Mouse (Mus musculus) midbrain, postnatal 0 days (tissue): ENCODE measurements around the gene B3galt1. TPM values are rescaled to one million over a fixed set of nuclear protein-coding genes. Genes with fewer than 3 reads are reported as not detected.
A peak's percentile ranks its signal among the peaks of the same experiment; 100 is the strongest.

Source experiments
- ATAC-seq: fragments of 200-750 bp; cut with Nextera tagmentation; 2 replicates; pipeline ENCODE4 v1.8.0; 2017; ENCODE audit warnings: moderate number of reproducible peaks, mild to moderate bottlenecking, moderate TSS enrichment, moderate library complexity; ENCODE audit not compliant: low FRiP score
- DNase-seq: peaks from one replicate; pipeline ENCODE4 v3.0.0-alpha.2; 2015; ENCODE audit warnings: low spot score
- H3K27ac ChIP-seq: fragments of 300-500 bp; sonication (generic); 2 replicates; pipeline ENCODE4 v1.5.1; 2014; ENCODE audit warnings: low read depth, mild to moderate bottlenecking, low read length, mixed read lengths
- H3K27me3 ChIP-seq: fragments of 300-500 bp; sonication (generic); 2 replicates; pipeline ENCODE4 v1.6.1; 2014; ENCODE audit warnings: low read length, control low read depth, mixed read lengths; ENCODE audit not compliant: insufficient read depth
- H3K36me3 ChIP-seq: fragments of 300-500 bp; sonication (generic); 2 replicates; pipeline ENCODE4 v1.6.1; 2014; ENCODE audit warnings: low read length, control low read depth, mixed read lengths; ENCODE audit not compliant: insufficient read depth
- H3K4me1 ChIP-seq: fragments of 300-500 bp; sonication (generic); 2 replicates; pipeline ENCODE4 v1.6.1; 2014; ENCODE audit warnings: mild to moderate bottlenecking, control low read depth, antibody characterized with exemption, low read length, mixed read lengths; ENCODE audit not compliant: insufficient read depth
- H3K4me2 ChIP-seq: fragments of 300-500 bp; sonication (generic); 2 replicates; pipeline ENCODE4 v1.6.1; 2014; ENCODE audit warnings: low read depth, mild to moderate bottlenecking, low read length, mixed read lengths; ENCODE audit not compliant: poor library complexity, severe bottlenecking
- H3K4me3 ChIP-seq: fragments of 300-500 bp; sonication (generic); 2 replicates; pipeline ENCODE4 v1.5.1; 2014; ENCODE audit warnings: low read depth, mild to moderate bottlenecking, low read length, moderate library complexity
- H3K9ac ChIP-seq: fragments of 300-500 bp; sonication (generic); replicated peaks from 2 replicates; pipeline ENCODE4 v1.6.1; 2014; ENCODE audit warnings: mild to moderate bottlenecking, low read length, moderate library complexity, mixed read lengths; ENCODE audit not compliant: poor library complexity, severe bottlenecking
- H3K9me3 ChIP-seq: fragments of 300-500 bp; sonication (generic); 2 replicates; pipeline ENCODE4 v1.6.1; 2016; ENCODE audit warnings: low read length, control low read depth
- CTCF ChIP-seq: IDR thresholded peaks from 2 replicates; pipeline ENCODE4 v1.5.1; 2016; ENCODE audit warnings: antibody characterized with exemption, mild to moderate bottlenecking
- WGBS: fragments of 180-500 bp; shearing (Covaris S2); extraction: QIAGEN DNeasy Blood & Tissue Kit; methylation state at CpG from one replicate; pipeline ENCODE4 v1.1.7; 2014; 5-methylcytosine and 5-hydroxymethylcytosine counted together
- polyA plus RNA-seq: library from polyadenylated mRNA; unstranded; fragments of >200 nt; fragmentation: Nextera tagmentation; extraction: Ambion mirVana; gene quantifications from 2 replicates; pipeline ENCODE4 v1.2.1, GENCODE M21; 2015
- total RNA-seq: library from RNA; depleted of rRNA; stranded (reverse); fragments of >200 nt; gene quantifications from 2 replicates; pipeline ENCODE4 v1.2.3, GENCODE M21; 2014

B3galt1 gene
- total and polyA plus RNA-seq, 2 experiments from 2014 or later, result 18.0 to 50.4 TPM

DNA sequence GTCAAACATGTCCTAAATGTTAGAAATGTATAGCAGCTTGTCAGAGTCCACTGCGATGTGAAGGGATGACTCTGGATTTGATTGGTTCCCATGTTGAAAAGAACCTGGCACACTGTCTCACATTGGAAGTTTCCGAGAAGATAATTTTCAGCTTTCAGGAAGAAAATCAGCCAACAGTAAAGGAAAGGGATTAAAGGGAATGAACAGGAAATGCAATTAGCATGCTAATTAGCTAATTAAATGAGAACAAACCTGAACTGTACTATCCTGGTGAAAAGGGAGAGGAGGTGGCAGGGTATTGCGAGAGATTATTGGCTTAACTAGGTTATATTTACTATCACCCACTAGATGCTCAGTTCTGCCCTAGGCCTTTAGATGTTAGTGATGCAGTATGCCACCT is 185.9 kb downstream of the B3galt1 start:
- Histone ChIP-seq H3K27ac (no peak overlapping the region), H3K27me3 (no peaks in the 10 kb centered on the region), H3K36me3 (no peaks in the 10 kb centered on the region), H3K4me3 (no peak overlapping the region), H3K9me3 (no peaks in the 10 kb centered on the region), H3K9ac (no peak overlapping the region), H3K4me2 (no peak overlapping the region), H3K4me1 (no peaks in the 10 kb centered on the region)
- no peak for ATAC-seq
- peak; percentile 2 for DNase-seq
- TF ChIP-seq CTCF, result no peak
- 67% methylated on average over 3 of the region's 3 CpGs for WGBS

- no peak for TF ChIP-seq CTCF
- H3K27me3 ChIP-seq, result no peaks in the 10 kb centered on the region
- no peak overlapping the region for H3K9ac ChIP-seq
- H3K36me3 ChIP-seq, result no peaks in the 10 kb centered on the region
- no peak overlapping the region for H3K27ac ChIP-seq
- no peak overlapping the region for H3K4me3 ChIP-seq
- ATAC-seq, result no peak
- WGBS, result 36% methylated on average over 6 of the region's 6 CpGs
- no peaks in the 10 kb centered on the region for H3K4me1 ChIP-seq
- DNase-seq, result peak; percentile 17
- no peak overlapping the region for H3K4me2 ChIP-seq
- no peaks in the 10 kb centered on the region for H3K9me3 ChIP-seq
These were observed 190.8 kb downstream of the B3galt1 start for GRCm38 (mm10) chr2:67756507-67756906.

DNA sequence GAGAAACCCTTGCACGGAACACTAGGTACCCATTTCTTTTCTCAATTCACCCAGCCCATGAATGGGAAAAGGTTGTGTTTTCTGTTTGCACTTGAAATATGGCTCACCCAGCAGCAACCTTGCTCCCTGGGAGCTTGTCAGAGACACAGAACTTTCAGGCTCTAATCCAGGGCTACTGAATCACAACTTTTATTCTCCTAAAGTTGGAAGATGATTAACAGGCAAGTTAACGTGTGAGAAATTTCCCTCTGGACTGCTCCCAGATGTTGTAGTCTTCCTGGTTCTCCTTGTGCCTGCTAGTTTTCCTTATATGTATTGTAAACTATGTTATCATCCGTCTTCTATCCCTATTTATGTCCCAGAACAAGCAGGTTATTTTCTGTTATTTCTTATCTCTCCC is 221.9 kb downstream of the B3galt1 start:
- ATAC-seq, result no peak
- 87% methylated on average over 3 of the region's 3 CpGs for WGBS
- Histone ChIP-seq H3K9me3 (no peaks in the 10 kb centered on the region), H3K9ac (no peak overlapping the region), H3K27ac (no peak overlapping the region), H3K4me3 (no peak overlapping the region), H3K36me3 (no peaks in the 10 kb centered on the region), H3K4me2 (no peak overlapping the region), H3K27me3 (no peaks in the 10 kb centered on the region), H3K4me1 (no peaks in the 10 kb centered on the region)
- no peak for DNase-seq
- no peak for TF ChIP-seq CTCF

DNA sequence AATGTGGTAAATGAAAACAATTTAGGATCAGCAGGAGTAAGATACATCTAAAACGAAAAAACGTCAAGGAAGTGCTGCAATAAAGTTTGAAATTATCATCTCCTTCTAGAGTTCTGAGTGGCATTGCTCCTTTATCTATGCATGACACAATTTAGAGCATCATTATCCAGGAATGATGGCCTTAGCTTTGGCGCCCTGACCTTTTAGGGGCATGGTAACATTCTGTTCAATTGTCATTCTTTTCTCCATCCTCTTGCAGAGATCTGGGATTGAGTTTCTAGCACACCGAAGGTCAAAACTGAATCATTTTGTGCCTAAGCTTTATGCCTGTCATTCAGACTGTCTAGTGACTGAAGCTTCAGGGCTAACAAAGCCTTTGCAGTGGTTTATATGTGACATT is 231.9 kb downstream of the B3galt1 start:
- Histone ChIP-seq H3K4me1 (no peaks in the 10 kb centered on the region), H3K9me3 (no peaks in the 10 kb centered on the region), H3K27me3 (no peaks in the 10 kb centered on the region), H3K27ac (no peak overlapping the region), H3K9ac (no peak overlapping the region), H3K36me3 (no peaks in the 10 kb centered on the region), H3K4me2 (no peak overlapping the region), H3K4me3 (no peak overlapping the region)
- DNase-seq (no peak), ATAC-seq (no peak)
- no peak for TF ChIP-seq CTCF
- WGBS, result 89% methylated on average over 4 of the region's 4 CpGs

DNA sequence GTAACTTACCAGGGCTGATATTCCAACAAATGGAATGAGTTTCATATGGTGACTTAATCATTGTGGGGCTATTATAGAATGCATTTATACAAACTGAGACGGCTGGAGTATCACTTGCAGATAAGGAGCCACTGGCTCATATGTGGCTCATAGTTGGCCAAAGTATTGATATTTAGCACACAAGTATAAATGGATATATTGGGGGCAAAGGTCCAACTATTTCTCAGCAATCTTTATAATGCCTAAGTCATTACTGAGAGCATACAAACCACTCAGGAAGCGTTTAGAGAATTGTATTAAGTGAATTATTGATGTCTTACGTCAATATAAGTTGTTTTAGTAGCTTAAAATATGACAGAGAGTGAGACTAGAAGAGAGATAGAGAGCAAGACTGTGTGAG is 234.3 kb downstream of the B3galt1 start:
- no peak for DNase-seq
- Histone ChIP-seq H3K9me3 (no peaks in the 10 kb centered on the region), H3K27me3 (no peaks in the 10 kb centered on the region), H3K4me2 (no peak overlapping the region), H3K4me1 (no peaks in the 10 kb centered on the region), H3K36me3 (no peaks in the 10 kb centered on the region), H3K27ac (no peak overlapping the region), H3K4me3 (no peak overlapping the region), H3K9ac (no peak overlapping the region)
- no peak for ATAC-seq
- TF ChIP-seq CTCF, result no peak
- 88% methylated on average over 3 of the region's 3 CpGs for WGBS

DNA sequence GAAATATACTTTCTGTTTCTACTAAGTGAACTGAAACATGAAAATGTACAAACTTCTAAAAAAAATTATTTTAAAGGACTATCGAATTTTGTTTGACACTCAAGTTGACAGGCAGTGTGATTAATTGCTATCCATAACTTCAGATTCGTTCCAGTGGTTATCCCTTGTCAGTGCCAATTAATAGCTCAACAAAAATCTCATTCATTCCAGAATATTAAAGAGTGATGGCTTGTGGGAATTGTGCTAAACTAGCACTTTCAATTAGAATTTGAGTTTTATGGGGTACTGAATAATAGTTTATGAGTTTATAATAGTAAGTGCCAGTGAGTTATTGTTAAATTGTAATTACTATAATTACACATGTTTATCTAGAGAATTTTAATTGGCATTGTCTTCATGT is 250.5 kb downstream of the B3galt1 start:
- no peak for TF ChIP-seq CTCF
- WGBS, result 62% methylated on average over 2 of the region's 2 CpGs
- Histone ChIP-seq H3K27me3 (no peaks in the 10 kb centered on the region), H3K4me3 (no peak overlapping the region), H3K4me2 (no peak overlapping the region), H3K9ac (no peak overlapping the region), H3K27ac (no peak overlapping the region), H3K4me1 (no peaks in the 10 kb centered on the region), H3K9me3 (no peaks in the 10 kb centered on the region), H3K36me3 (no peaks in the 10 kb centered on the region)
- no peak for ATAC-seq
- DNase-seq, result no peak
